Comparison of ENCODE assay signal across 16 mouse cellular contexts in the genomic region with DNA sequence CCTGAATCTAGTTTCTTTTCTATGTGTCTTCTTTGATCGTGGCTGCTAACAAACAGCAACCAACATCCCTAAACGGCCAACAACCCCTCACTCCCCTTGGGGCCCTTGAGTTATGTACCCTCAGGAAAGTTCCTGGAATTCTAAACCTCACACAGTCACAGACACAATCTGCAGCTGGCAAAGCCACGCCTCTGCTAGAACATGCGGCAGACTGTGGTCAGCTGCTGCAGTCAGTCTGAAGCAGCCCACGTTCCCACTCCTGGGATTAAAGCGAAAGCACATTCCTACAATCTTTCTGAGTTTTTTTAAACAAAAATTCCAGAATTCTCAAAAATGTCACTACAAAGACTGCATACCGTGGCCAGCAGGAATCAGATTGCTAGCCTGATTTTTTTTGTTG. TPM values are rescaled to one million over a fixed set of nuclear protein-coding genes. Genes with fewer than 3 reads are reported as not detected.
DNase-seq lines count a peak whose midpoint lies in the region; ATAC-seq and TF ChIP-seq lines count a peak whose summit lies in the region.
"Had no signal": no experiment of that assay in that cellular context is flagged by ENCODE, and none has a peak within 500 bp of the region (broad histone marks: within the 10 kb centered on the region; RNA-seq: fewer than 3 reads in every experiment).

No protein-coding gene starts in this region.

- 0 out of 2 replicates have a peak overlapping the region, but pooled peaks have one; percentile 15 for H3K27ac ChIP-seq in intestine, embryonic 15.5 days
- no peak overlapping the region for H3K27ac ChIP-seq in intestine, embryonic 16.5 days (ENCODE audit: low read length)
- H3K27ac ChIP-seq: forebrain, embryonic 12.5 days; hindbrain, embryonic 10.5 days; macrophage; midbrain, embryonic 15.5 days; neural tube, embryonic 12.5 days had no signal

- no peak for DNase-seq in frontal cortex, postnatal 14 days (ENCODE audit: low spot score in 2 of 2)
- DNase-seq in gastrocnemius, postnatal 25 days, result peak; percentile 45
- no peak for DNase-seq in thymus, postnatal 25 days
- DNase-seq in cerebellum, adult 9-11 months, result no peak
- DNase-seq: cerebellum, postnatal 14 days; liver, embryonic 13.5 days; spleen, adult 18-20 months had no signal

- peak; percentile 72 for ATAC-seq in frontal cortex, adult (ENCODE audit: low TSS enrichment)
- no peak; the same call in 1 of the 2 replicates for ATAC-seq in intestine, embryonic 15.5 days
- no peak for ATAC-seq in intestine, embryonic 16.5 days
- ATAC-seq: midbrain, embryonic 15.5 days had no signal

- peaks cover 40% of the 10 kb centered on the region for H3K36me3 ChIP-seq in intestine, embryonic 15.5 days
- peaks cover 39% of the 10 kb centered on the region for H3K36me3 ChIP-seq in intestine, embryonic 16.5 days (ENCODE audit: control insufficient read depth, insufficient read depth, low read length)
- peaks cover 53% of the 10 kb centered on the region for H3K36me3 ChIP-seq in C2C12 (ENCODE audit: control insufficient read depth, insufficient read depth)

- H3K4me1 ChIP-seq in intestine, embryonic 15.5 days (replicated peaks), result 0 out of 2 replicates have a peak, but pooled peaks cover under 1% of the 10 kb centered on the region
- 0 out of 2 replicates have a peak, but pooled peaks cover 3% of the 10 kb centered on the region for H3K4me1 ChIP-seq in intestine, embryonic 16.5 days (ENCODE audit: control insufficient read depth, insufficient read depth, low read length)
- H3K4me1 ChIP-seq: midbrain, embryonic 15.5 days; neural tube, embryonic 12.5 days had no signal

- H3ac ChIP-seq in C2C12 (ENCODE audit: control insufficient read depth, insufficient read length, low read depth), result no peak overlapping the region

- no peaks in the 10 kb centered on the region for H3K79me2 ChIP-seq in C2C12 (ENCODE audit: control insufficient read depth, insufficient read depth)

- H3K4me3 ChIP-seq in intestine, embryonic 15.5 days (replicated peaks), result no peak overlapping the region
- no peak overlapping the region for H3K4me3 ChIP-seq in intestine, embryonic 16.5 days (ENCODE audit: low read length)
- H3K4me3 ChIP-seq in C2C12 (ENCODE audit: insufficient read depth, poor library complexity, severe bottlenecking), result no peak overlapping the region
- H3K4me3 ChIP-seq: forebrain, embryonic 12.5 days; hindbrain, embryonic 10.5 days; liver, embryonic 13.5 days; midbrain, embryonic 15.5 days; neural tube, embryonic 12.5 days had no signal

- WGBS in intestine, embryonic 15.5 days, result 76% methylated on average over 7 of the region's 7 CpGs
- WGBS in intestine, embryonic 16.5 days, result 74% methylated on average over 7 of the region's 7 CpGs

- TF ChIP-seq CTCF in C2C12 (IDR thresholded peaks at IDR 0.05; ENCODE audit: control insufficient read depth, insufficient read depth, insufficient read length), result no peak

- H3K4me2 ChIP-seq in intestine, embryonic 15.5 days (replicated peaks), result no peak overlapping the region
- no peak overlapping the region for H3K4me2 ChIP-seq in intestine, embryonic 16.5 days (ENCODE audit: low read depth, low read length)
- H3K4me2 ChIP-seq: forebrain, embryonic 12.5 days; liver, embryonic 13.5 days; midbrain, embryonic 15.5 days; neural tube, embryonic 12.5 days had no signal

- H3K9ac ChIP-seq in intestine, embryonic 15.5 days, result no peak overlapping the region
- H3K9ac ChIP-seq in intestine, embryonic 16.5 days (ENCODE audit: low read depth, low read length), result no peak overlapping the region
- H3K9ac ChIP-seq: forebrain, embryonic 12.5 days; liver, embryonic 13.5 days; midbrain, embryonic 15.5 days had no signal

- no peaks in the 10 kb centered on the region for H3K79me3 ChIP-seq in C2C12 (ENCODE audit: low read depth)

- H3K27me3 ChIP-seq in intestine, embryonic 15.5 days (replicated peaks), result no peaks in the 10 kb centered on the region
- no peaks in the 10 kb centered on the region for H3K27me3 ChIP-seq in intestine, embryonic 16.5 days (replicated peaks; ENCODE audit: control insufficient read depth, insufficient read depth, low read length)
- H3K27me3 ChIP-seq in C2C12 (ENCODE audit: control insufficient read depth, insufficient read depth, insufficient read length), result no peaks in the 10 kb centered on the region
- H3K27me3 ChIP-seq: forebrain, embryonic 12.5 days; liver, embryonic 13.5 days; midbrain, embryonic 15.5 days; neural tube, embryonic 12.5 days had no signal

- H3K9me3 ChIP-seq in intestine, embryonic 15.5 days, result no peaks in the 10 kb centered on the region
- no peaks in the 10 kb centered on the region for H3K9me3 ChIP-seq in intestine, embryonic 16.5 days (ENCODE audit: control insufficient read depth, low read length)
- H3K9me3 ChIP-seq: forebrain, embryonic 12.5 days; hindbrain, embryonic 10.5 days; liver, embryonic 13.5 days; midbrain, embryonic 15.5 days; neural tube, embryonic 12.5 days had no signal

TF ChIP-seq in C2C12, 6 proteins besides CTCF, POLR2A, EP300 and RAD21:
- TF ChIP-seq USF1 (IDR thresholded peaks at IDR 0.05; ENCODE audit: low read depth) (no peak), MYOD1 (IDR thresholded peaks at IDR 0.05; ENCODE audit: control insufficient read depth, insufficient read length, low read depth) (peak; percentile 94), MAX (IDR thresholded peaks at IDR 0.05) (peak; percentile 45), MYOG (IDR thresholded peaks at IDR 0.05; ENCODE audit: control insufficient read depth, extremely low read depth, insufficient read length) (no peak), CEBPB (IDR thresholded peaks at IDR 0.05; ENCODE audit: low read depth) (no peak), FOSL1 (IDR thresholded peaks at IDR 0.05; ENCODE audit: insufficient read depth, low read length, poor library complexity, severe bottlenecking) (no peak)

RNA-seq across cellular contexts. Expression of a gene that starts 7.0 kb away (rescaled TPM):
- polyA plus RNA-seq in intestine, embryonic 15.5 days (2015; fragmentation: Nextera tagmentation; extraction: Ambion mirVana), result 143 and 144 TPM in 2 replicates
- polyA plus RNA-seq in intestine, embryonic 16.5 days (2015; fragmentation: Nextera tagmentation; extraction: Ambion mirVana), result 161 TPM in 2 replicates
- 79.6 TPM for polyA plus RNA-seq in C2C12 (2012; fragmentation: generic; extraction: Trizol)
- total RNA-seq in gastrocnemius, postnatal 25 days (2021), result 10 to 100 TPM; 76.0 to 82.5 TPM

RNA-seq across cellular contexts. Expression of a gene that starts 14.3 kb away (rescaled TPM):
- 98.2 and 101 TPM in 2 replicates for polyA plus RNA-seq in intestine, embryonic 15.5 days (2015; fragmentation: Nextera tagmentation; extraction: Ambion mirVana)
- 93.2 and 102 TPM in 2 replicates for polyA plus RNA-seq in intestine, embryonic 16.5 days (2015; fragmentation: Nextera tagmentation; extraction: Ambion mirVana)
- 37.6 TPM for polyA plus RNA-seq in C2C12 (2012; fragmentation: generic; extraction: Trizol)
- 100 to 1,000 TPM; 131 to 159 TPM for total RNA-seq in gastrocnemius, postnatal 25 days (2021)

RNA-seq across cellular contexts. Expression of a gene that starts 50.9 kb away (rescaled TPM):
- polyA plus RNA-seq in intestine, embryonic 15.5 days (2015; fragmentation: Nextera tagmentation; extraction: Ambion mirVana), result 135 and 136 TPM in 2 replicates
- 159 TPM in 2 replicates for polyA plus RNA-seq in intestine, embryonic 16.5 days (2015; fragmentation: Nextera tagmentation; extraction: Ambion mirVana)
- 40.8 TPM for polyA plus RNA-seq in C2C12 (2012; fragmentation: generic; extraction: Trizol)
- 10 to 100 TPM; 25.7 to 27.1 TPM for total RNA-seq in gastrocnemius, postnatal 25 days (2021)

RNA-seq across cellular contexts. Expression of a gene that starts 51.2 kb away (rescaled TPM):
- polyA plus RNA-seq in intestine, embryonic 15.5 days (2015; fragmentation: Nextera tagmentation; extraction: Ambion mirVana), result 201 and 203 TPM in 2 replicates
- polyA plus RNA-seq in intestine, embryonic 16.5 days (2015; fragmentation: Nextera tagmentation; extraction: Ambion mirVana), result 204 and 218 TPM in 2 replicates
- 113 TPM for polyA plus RNA-seq in C2C12 (2012; fragmentation: generic; extraction: Trizol)
- 10 to 100 TPM; 70.6 to 79.4 TPM for total RNA-seq in gastrocnemius, postnatal 25 days (2021)
